Mouse (Mus musculus): ENCODE results near the gene Cldn12. TPM values are rescaled to one million over a fixed set of nuclear protein-coding genes. Genes with fewer than 3 reads are reported as not detected.

Cldn12 gene
- polyA plus RNA-seq, 1 experiment: not detected

DNA sequence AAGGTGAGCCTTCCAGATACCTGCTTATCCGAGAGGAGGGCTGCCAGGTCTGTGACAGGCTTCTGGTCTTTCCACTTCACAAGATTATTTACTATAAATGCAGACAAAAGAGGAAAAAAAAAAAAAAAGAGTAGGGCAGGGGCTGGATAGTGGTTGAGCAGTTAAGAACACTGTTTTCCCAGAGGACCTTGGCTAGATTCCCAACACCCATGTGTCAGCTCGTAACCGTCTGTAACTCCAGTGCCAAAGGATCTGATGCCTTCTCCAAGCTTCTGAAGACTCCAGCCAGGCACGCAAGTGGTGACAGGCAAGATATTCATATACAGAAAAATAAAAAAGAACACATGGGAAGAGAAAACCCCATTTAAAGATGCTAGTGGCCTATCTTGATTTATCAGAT, 11.4 kb downstream of the Cldn12 start:
- TF ChIP-seq GATA1 (IDR thresholded peaks at IDR 0.05; ENCODE audit: low read length) (no peak), TAL1 (IDR thresholded peaks at IDR 0.05; ENCODE audit: low read length) (no peak)
- H3K4me3 ChIP-seq (replicated peaks): no peak overlapping the region
- no peaks in the 10 kb centered on the region; the same call in 1 of the 2 replicates for H3K36me3 ChIP-seq (ENCODE audit: control insufficient read depth)
- no peaks in the 10 kb centered on the region for H3K4me1 ChIP-seq (ENCODE audit: control insufficient read depth)
- no peaks in the 10 kb centered on the region for H3K9me3 ChIP-seq (ENCODE audit: control insufficient read depth, low read length)
- no peaks in the 10 kb centered on the region for H3K27me3 ChIP-seq (ENCODE audit: control insufficient read depth)

DNA sequence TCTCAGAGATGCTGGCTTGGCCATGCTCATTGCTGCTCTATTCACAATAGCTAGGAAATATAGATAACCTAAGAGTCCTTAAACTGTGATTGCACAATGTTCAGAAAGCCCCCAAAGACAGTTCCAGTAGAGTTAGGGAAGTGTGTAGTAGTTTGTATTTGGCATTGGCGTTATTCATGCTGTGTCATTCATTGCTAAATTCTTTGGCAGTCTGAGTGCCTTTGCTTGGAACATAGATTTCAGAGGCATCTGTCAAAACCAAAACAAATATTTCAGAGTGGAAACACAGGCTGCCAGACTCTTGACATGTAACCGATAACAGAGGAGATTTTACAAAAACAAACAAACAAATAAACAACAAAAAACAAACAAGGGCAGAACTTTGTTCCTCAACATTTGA, 13.2 kb downstream of the Cldn12 start:
- no peaks in the 10 kb centered on the region for H3K4me1 ChIP-seq (ENCODE audit: control insufficient read depth)
- TF ChIP-seq GATA1 (IDR thresholded peaks at IDR 0.05; ENCODE audit: low read length) (no peak), TAL1 (IDR thresholded peaks at IDR 0.05; ENCODE audit: low read length) (no peak)
- H3K27me3 ChIP-seq (ENCODE audit: control insufficient read depth): no peaks in the 10 kb centered on the region
- no peaks in the 10 kb centered on the region for H3K9me3 ChIP-seq (ENCODE audit: control insufficient read depth, low read length)
- H3K4me3 ChIP-seq (replicated peaks): no peak overlapping the region
- no peaks in the 10 kb centered on the region; the same call in 1 of the 2 replicates for H3K36me3 ChIP-seq (ENCODE audit: control insufficient read depth)

DNA sequence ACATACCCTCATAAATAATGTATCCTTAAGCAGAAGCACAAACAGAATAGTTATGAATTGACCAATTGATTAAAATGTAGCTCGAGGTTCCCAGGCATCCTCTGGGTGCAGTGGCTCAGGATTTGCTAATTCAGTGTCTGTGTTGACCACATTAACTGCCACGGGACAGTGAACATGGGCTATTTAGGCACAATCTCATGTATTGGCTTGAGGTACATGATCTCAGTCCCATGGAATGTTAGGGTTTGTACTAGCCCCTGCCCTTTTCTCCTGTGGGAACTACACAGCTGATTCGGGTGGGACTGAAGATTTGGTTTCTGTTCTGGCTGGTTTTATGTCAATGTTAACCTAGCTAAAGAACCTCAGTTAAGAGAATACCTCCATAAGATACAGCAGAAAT, 18.4 kb downstream of the Cldn12 start:
- no peak for TF ChIP-seq GATA1 (IDR thresholded peaks at IDR 0.05; ENCODE audit: low read length)
- no peak for TF ChIP-seq TAL1 (IDR thresholded peaks at IDR 0.05; ENCODE audit: low read length)
- Histone ChIP-seq H3K27me3 (ENCODE audit: control insufficient read depth) (no peaks in the 10 kb centered on the region), H3K9me3 (ENCODE audit: control insufficient read depth, low read length) (no peaks in the 10 kb centered on the region), H3K4me3 (replicated peaks) (no peak overlapping the region), H3K36me3 (ENCODE audit: control insufficient read depth) (no peaks in the 10 kb centered on the region), H3K4me1 (ENCODE audit: control insufficient read depth) (no peaks in the 10 kb centered on the region)

- Histone ChIP-seq H3K27me3 (ENCODE audit: control insufficient read depth) (no peaks in the 10 kb centered on the region), H3K4me3 (replicated peaks) (no peak overlapping the region), H3K4me1 (ENCODE audit: control insufficient read depth) (no peaks in the 10 kb centered on the region), H3K36me3 (ENCODE audit: control insufficient read depth) (no peaks in the 10 kb centered on the region), H3K9me3 (ENCODE audit: control insufficient read depth, low read length) (no peaks in the 10 kb centered on the region)
- TF ChIP-seq TAL1 (IDR thresholded peaks at IDR 0.05; ENCODE audit: low read length) (no peak), GATA1 (IDR thresholded peaks at IDR 0.05; ENCODE audit: low read length) (no peak)
Measured at GRCm38 (mm10) chr5:5495042-5495441, 19.7 kb downstream of the Cldn12 start.

DNA sequence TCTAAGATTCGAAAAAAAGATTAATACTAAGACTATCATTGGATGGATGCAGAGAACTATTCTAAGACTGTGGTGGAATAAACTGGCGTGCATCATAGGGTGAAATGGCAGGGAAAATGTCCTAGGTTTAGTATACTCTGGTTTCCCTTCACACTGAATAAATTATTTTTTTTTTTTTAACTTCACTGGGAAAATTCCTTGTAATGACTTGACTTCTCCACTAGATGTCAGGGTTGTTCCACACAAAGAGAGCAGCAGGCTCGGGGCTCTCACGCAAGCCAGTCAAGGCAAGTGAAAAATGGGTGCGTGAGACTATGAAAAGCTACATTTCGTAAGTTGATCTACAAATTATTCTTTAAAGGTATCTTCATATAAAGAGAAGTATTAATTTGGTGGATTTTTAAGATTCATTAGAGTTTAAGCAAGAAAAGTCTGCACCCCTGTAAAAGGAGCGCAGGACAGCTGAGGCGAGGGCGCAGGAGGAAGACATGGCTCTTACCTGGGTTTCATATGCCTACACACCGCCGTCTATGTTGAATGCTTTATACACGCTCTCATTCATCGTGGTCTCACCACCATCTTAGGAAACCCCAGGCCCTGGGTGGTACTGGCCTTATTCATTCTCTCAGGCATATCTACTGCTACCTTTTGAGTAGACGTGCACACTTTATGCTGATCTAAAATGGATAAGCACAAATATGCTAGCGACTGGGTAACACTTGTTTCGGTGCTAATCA, 20.3 kb downstream of the Cldn12 start:
- Histone ChIP-seq H3K4me1 (ENCODE audit: control insufficient read depth) (no peaks in the 10 kb centered on the region), H3K4me3 (replicated peaks) (no peak overlapping the region), H3K36me3 (ENCODE audit: control insufficient read depth) (no peaks in the 10 kb centered on the region), H3K27me3 (ENCODE audit: control insufficient read depth) (no peaks in the 10 kb centered on the region), H3K9me3 (ENCODE audit: control insufficient read depth, low read length) (no peaks in the 10 kb centered on the region)
- no peak for TF ChIP-seq GATA1 (IDR thresholded peaks at IDR 0.05; ENCODE audit: low read length)
- TF ChIP-seq TAL1 (IDR thresholded peaks at IDR 0.05; ENCODE audit: low read length): no peak

DNA sequence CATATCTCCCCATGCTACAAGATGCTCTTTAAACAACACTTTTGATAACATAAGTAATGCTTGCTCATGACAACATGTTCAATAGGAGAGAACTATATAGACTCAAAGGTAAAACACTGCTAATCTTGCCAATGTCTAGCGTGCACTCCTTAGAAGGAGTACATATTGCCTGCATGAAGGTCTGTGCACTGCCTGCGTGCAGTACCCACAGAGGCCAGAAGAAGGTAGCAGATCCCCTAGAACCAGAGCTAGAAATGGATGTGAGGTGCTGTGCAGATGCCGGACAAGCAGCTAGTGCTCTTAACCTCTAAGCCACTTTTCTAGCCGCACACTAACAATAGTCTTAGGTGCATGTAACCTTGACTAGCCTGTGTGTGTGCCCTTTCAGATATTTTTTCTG, 22.6 kb downstream of the Cldn12 start:
- Histone ChIP-seq H3K9me3 (ENCODE audit: control insufficient read depth, low read length) (no peaks in the 10 kb centered on the region), H3K4me3 (replicated peaks) (no peak overlapping the region), H3K27me3 (ENCODE audit: control insufficient read depth) (no peaks in the 10 kb centered on the region), H3K4me1 (ENCODE audit: control insufficient read depth) (no peaks in the 10 kb centered on the region), H3K36me3 (ENCODE audit: control insufficient read depth) (no peaks in the 10 kb centered on the region)
- TF ChIP-seq TAL1 (IDR thresholded peaks at IDR 0.05; ENCODE audit: low read length) (no peak), GATA1 (IDR thresholded peaks at IDR 0.05; ENCODE audit: low read length) (no peak)

DNA sequence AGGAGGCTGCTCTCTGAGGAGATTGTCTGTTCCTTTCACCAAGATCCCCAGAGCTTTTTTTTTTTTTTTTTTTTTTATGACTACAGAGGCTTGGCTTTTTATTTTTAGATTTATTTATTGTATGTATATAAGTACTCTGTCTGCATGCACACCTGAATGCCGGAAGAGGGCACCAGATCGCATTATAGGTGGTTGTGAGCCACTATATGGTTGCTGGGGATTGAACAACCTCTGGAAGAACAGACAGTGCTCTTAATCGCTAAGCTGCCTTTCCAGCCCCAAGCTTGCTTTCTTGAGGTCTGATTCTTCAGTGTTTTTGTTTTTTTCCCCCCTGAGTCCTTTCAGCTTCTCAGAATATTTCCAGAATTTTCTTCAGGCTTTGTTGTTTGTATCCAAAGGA, 28.7 kb downstream of the Cldn12 start:
- Histone ChIP-seq H3K4me3 (replicated peaks) (no peak overlapping the region), H3K36me3 (ENCODE audit: control insufficient read depth) (no peaks in the 10 kb centered on the region), H3K4me1 (ENCODE audit: control insufficient read depth) (no peaks in the 10 kb centered on the region), H3K9me3 (ENCODE audit: control insufficient read depth, low read length) (no peaks in the 10 kb centered on the region), H3K27me3 (ENCODE audit: control insufficient read depth) (no peaks in the 10 kb centered on the region)
- TF ChIP-seq GATA1 (IDR thresholded peaks at IDR 0.05; ENCODE audit: low read length) (no peak), TAL1 (IDR thresholded peaks at IDR 0.05; ENCODE audit: low read length) (no peak)

GRCm38 (mm10) chr5:5483254-5483858, 31.4 kb downstream of the Cldn12 start:
- Histone ChIP-seq H3K4me3 (replicated peaks) (no peak overlapping the region), H3K9me3 (ENCODE audit: control insufficient read depth, low read length) (no peaks in the 10 kb centered on the region), H3K36me3 (ENCODE audit: control insufficient read depth) (no peaks in the 10 kb centered on the region), H3K27me3 (ENCODE audit: control insufficient read depth) (no peaks in the 10 kb centered on the region), H3K4me1 (ENCODE audit: control insufficient read depth) (no peaks in the 10 kb centered on the region)
- no peak for TF ChIP-seq GATA1 (IDR thresholded peaks at IDR 0.05; ENCODE audit: low read length)
- TF ChIP-seq TAL1 (IDR thresholded peaks at IDR 0.05; ENCODE audit: low read length): no peak

DNA sequence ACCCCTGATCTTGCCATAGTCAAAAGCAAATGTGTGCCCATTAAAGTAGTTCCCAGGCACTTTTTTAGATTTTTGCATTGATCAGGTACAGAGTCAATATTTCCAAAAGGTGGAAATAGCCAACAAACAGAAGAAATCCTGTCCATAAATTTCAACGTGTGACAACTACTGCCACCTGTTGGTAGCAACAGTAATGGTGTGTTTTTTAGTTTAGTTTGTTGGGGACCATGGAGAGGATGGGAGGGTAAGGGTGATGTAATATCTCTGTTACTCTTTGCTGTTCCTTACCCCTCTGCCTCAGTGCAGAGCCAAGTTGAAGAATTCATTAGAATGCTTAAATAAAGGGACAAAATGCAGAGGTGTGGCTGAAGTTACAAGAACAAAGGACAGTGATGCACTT, 33.1 kb downstream of the Cldn12 start:
- Histone ChIP-seq H3K4me3 (replicated peaks) (no peak overlapping the region), H3K4me1 (ENCODE audit: control insufficient read depth) (no peaks in the 10 kb centered on the region), H3K9me3 (ENCODE audit: control insufficient read depth, low read length) (no peaks in the 10 kb centered on the region), H3K27me3 (ENCODE audit: control insufficient read depth) (no peaks in the 10 kb centered on the region), H3K36me3 (ENCODE audit: control insufficient read depth) (no peaks in the 10 kb centered on the region)
- TF ChIP-seq GATA1 (IDR thresholded peaks at IDR 0.05; ENCODE audit: low read length): no peak
- no peak for TF ChIP-seq TAL1 (IDR thresholded peaks at IDR 0.05; ENCODE audit: low read length)

Data from erythroblast, embryonic 14.5 days (primary cell).